Mouse (Mus musculus) embryonic facial prominence, embryonic 15.5 days (tissue): ENCODE measurements around the gene Izumo1. TPM values are rescaled to one million over a fixed set of nuclear protein-coding genes. Genes with fewer than 3 reads are reported as not detected.

ENCODE experiments used
- ATAC-seq: fragments of 200-750 bp; cut with Nextera tagmentation; 2 replicates; pipeline ENCODE4 v1.8.0; 2017; ENCODE audit warnings: low read depth, moderate TSS enrichment; ENCODE audit not compliant: insufficient number of reproducible peaks, low FRiP score, low TSS enrichment
- H3K27ac ChIP-seq: fragments of 300-500 bp; sonication (generic); replicated peaks from 2 replicates; pipeline ENCODE4 v1.5.1; 2015; ENCODE audit warnings: mild to moderate bottlenecking, inconsistent platforms
- H3K27me3 ChIP-seq: fragments of 300-500 bp; sonication (generic); 2 replicates; pipeline ENCODE4 v1.6.1; 2015; ENCODE audit warnings: inconsistent platforms
- H3K36me3 ChIP-seq: fragments of 300-500 bp; sonication (generic); 2 replicates; pipeline ENCODE4 v1.6.1; 2015; ENCODE audit warnings: mild to moderate bottlenecking, inconsistent platforms
- H3K4me1 ChIP-seq: fragments of 300-500 bp; sonication (generic); 2 replicates; pipeline ENCODE4 v1.6.1; 2015; ENCODE audit warnings: inconsistent platforms
- H3K4me2 ChIP-seq: fragments of 300-500 bp; sonication (generic); replicated peaks from 2 replicates; pipeline ENCODE4 v1.6.1; 2015; ENCODE audit warnings: mild to moderate bottlenecking, inconsistent platforms
- H3K4me3 ChIP-seq: fragments of 300-500 bp; sonication (generic); replicated peaks from 2 replicates; pipeline ENCODE4 v1.5.1; 2015; ENCODE audit warnings: mild to moderate bottlenecking, inconsistent platforms
- H3K9ac ChIP-seq: fragments of 300-500 bp; sonication (generic); 2 replicates; pipeline ENCODE4 v1.6.1; 2015; ENCODE audit warnings: inconsistent platforms
- H3K9me3 ChIP-seq: fragments of 300-500 bp; sonication (generic); replicated peaks from 2 replicates; pipeline ENCODE4 v1.6.1; 2016; ENCODE audit warnings: inconsistent platforms
- WGBS: fragments of 180-500 bp; shearing (Covaris S2); methylation state at CpG from one replicate; pipeline ENCODE4 v1.1.7; 2015; 5-methylcytosine and 5-hydroxymethylcytosine counted together
- polyA plus RNA-seq: library from polyadenylated mRNA; unstranded; fragments of >200 nt; fragmentation: Nextera tagmentation; extraction: Ambion mirVana; gene quantifications from 2 replicates; pipeline ENCODE4 v1.2.1, GENCODE M21; 2015

Izumo1 gene
- polyA plus RNA-seq, 1 experiment from 2014 or later = 0.41 TPM

DNA sequence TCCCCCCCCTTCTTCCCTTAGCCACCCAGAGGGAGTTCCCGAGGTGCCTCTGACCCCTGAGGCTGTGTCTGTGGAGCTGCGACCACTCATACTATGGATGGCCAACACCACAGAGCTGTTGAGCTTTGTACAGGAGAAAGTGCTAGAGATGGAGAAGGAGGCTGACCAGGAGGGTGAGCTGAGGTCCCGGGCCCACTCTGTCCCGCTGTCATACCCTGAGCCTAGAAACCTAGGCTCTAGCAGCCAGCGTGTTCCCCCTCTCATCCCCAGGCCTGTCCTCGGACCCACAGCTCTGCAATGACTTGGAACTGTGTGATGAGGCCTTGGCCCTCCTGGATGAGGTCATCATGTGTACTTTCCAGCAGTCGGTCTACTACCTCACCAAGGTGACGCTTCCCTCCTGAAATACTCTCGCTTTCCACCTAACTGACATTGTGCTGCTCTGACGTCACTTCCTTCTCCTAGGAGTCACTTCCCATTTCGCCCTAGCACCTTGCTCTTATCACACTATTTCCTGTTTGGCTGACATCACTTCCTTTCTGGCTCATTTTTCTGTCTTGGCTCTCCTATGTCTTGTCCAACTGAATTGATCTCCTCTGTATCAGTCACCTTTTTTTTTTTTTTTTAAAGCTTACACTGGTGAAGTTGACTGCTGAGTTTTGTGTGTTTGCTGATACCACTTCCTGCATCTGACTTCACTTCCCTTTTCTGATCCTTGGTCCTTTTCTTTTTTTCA lies 13.5 kb downstream of the Izumo1 start:
- no peak for ATAC-seq
- Histone ChIP-seq H3K36me3 (peaks cover 14% of the 10 kb centered on the region; the same call in 1 of the 2 replicates), H3K9ac (no peak overlapping the region), H3K27ac (0 out of 2 replicates have a peak overlapping the region, but pooled peaks have one; percentile 11), H3K4me2 (no peak overlapping the region), H3K4me3 (no peak overlapping the region), H3K27me3 (no peaks in the 10 kb centered on the region), H3K4me1 (peaks cover 30% of the 10 kb centered on the region), H3K9me3 (no peaks in the 10 kb centered on the region)
- WGBS = 84% methylated on average over 11 of the region's 11 CpGs

- Histone ChIP-seq H3K4me1 (peaks cover 39% of the 10 kb centered on the region), H3K27ac (no peak overlapping the region; the same call in 1 of the 2 replicates), H3K36me3 (peaks cover 14% of the 10 kb centered on the region; the same call in 1 of the 2 replicates), H3K27me3 (no peaks in the 10 kb centered on the region), H3K4me2 (no peak overlapping the region), H3K9ac (no peak overlapping the region), H3K9me3 (no peaks in the 10 kb centered on the region), H3K4me3 (no peak overlapping the region)
- no peak for ATAC-seq
- 75% methylated on average over 15 of the region's 15 CpGs for WGBS
Measured at GRCm38 (mm10) chr7:45635711-45636688, 14.4 kb downstream of the Izumo1 start.

DNA sequence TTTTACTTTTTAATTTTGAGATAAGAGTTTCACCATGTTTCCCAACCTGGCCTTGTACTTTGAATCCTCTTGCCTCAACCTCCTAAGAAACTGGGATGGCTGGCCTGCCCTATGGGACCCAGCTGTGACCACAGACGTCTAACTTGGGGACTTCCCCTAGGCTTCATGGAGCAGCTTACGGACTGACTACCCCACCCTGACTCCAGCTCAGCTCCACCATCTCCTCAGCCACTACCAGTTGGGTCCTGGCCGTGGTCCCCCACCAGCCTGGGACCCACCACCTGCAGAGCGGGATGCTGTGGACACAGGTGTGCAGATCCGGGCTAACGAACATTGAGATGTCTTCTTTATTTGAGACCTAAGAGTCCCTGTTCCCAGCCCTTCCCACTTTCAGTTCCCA lies 16.1 kb downstream of the Izumo1 start:
- 88% methylated on average over 6 of the region's 6 CpGs for WGBS
- no peaks in the 10 kb centered on the region for H3K27me3 ChIP-seq
- H3K9ac ChIP-seq = no peak overlapping the region
- peaks cover 14% of the 10 kb centered on the region; the same call in 1 of the 2 replicates for H3K36me3 ChIP-seq
- H3K4me2 ChIP-seq = peak overlapping the region; percentile 54; the same call in 1 of the 2 replicates
- no peaks in the 10 kb centered on the region for H3K9me3 ChIP-seq
- H3K4me3 ChIP-seq = peak overlapping the region; percentile 36; the same call in 1 of the 2 replicates
- no peak for ATAC-seq
- H3K4me1 ChIP-seq = peaks cover 49% of the 10 kb centered on the region
- no peak overlapping the region for H3K27ac ChIP-seq

DNA sequence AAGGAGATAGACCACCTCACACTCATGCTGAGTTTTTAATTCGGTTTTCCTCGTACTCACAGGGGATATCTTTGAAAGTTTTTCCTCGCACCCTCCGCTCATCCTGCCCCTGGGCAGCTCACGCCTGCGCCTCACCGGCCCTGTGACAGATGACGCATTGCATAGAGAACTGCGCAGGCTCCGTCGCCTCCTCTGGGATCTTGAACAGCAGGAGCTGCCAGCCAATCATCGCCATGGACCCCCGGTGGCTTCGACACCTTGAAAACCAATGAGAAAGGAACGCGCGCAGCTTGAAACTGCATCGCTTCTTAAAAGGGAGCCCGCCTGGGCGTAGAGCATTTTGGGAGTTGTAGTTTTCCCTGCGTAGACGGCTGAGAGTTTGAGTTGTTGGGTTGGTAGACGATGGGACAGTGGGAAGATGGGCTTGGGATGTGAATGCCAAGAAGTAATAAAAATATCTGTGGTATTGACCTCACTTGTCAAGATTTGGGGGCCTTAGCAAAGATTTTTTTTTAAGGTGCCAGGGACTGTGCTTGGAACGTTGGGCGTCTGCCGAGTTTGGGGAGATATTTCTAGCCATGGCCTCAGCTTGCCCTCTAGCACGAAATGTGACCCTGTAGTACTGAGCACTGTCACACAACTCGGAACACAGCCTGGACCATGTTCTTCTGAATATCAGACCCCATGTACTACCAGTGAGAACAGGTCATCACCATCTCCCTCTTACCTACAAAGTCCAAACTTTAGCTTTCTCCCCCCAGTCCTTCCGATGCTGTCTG lies 17.2 kb downstream of the Izumo1 start:
- 18% methylated on average over 29 of the region's 29 CpGs for WGBS
- Histone ChIP-seq H3K4me2 (peak overlapping the region; percentile 54), H3K4me3 (peak overlapping the region; percentile 36), H3K36me3 (peaks cover 14% of the 10 kb centered on the region; the same call in 1 of the 2 replicates), H3K27ac (peak overlapping the region; percentile 35; the same call in 1 of the 2 replicates), H3K9ac (no peak overlapping the region), H3K9me3 (no peaks in the 10 kb centered on the region), H3K4me1 (peaks cover 57% of the 10 kb centered on the region), H3K27me3 (no peaks in the 10 kb centered on the region)
- ATAC-seq = peak; percentile 86

DNA sequence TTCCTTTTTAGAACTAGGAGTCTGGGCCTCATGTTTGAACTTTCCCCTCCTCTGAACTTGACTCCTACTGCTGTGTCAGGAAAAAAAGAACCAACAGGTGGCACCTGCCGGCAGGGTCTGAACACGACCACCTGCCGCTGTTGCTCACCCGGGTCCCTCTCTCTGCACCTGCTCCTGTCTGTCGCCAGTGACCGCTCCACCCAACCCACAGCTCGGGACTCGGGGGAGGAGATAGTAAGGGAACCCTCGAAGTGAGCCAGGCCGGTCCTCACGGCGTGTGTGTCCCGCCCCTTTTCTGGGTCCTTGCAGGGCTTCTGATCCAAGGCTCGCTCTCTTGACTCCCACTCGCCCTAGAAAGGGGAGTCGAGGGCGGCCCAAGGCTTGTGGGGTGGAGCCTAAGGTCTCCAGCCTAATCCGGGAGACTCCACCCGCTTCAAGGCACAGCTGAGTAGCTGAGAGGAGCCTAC lies 18.0 kb downstream of the Izumo1 start, which contains the start of gene Mamstr:
Gene Mamstr (plus strand): TSS at position 417 of the 467 bp plus-strand sequence.
- Histone ChIP-seq H3K4me3 (peak within 1 kb of the TSS; percentile 13), H3K36me3 (peaks cover 14% of the 10 kb centered on the region; the same call in 1 of the 2 replicates), H3K4me1 (peaks cover 65% of the 10 kb centered on the region), H3K27me3 (no peaks in the 10 kb centered on the region), H3K4me2 (peak within 1 kb of the TSS; percentile 72), H3K9me3 (no peaks in the 10 kb centered on the region), H3K27ac (peak within 1 kb of the TSS; percentile 83), H3K9ac (no peak within 1 kb of the TSS)
- no peak for ATAC-seq
- WGBS = 17% methylated on average over 19 of the region's 19 CpGs

DNA sequence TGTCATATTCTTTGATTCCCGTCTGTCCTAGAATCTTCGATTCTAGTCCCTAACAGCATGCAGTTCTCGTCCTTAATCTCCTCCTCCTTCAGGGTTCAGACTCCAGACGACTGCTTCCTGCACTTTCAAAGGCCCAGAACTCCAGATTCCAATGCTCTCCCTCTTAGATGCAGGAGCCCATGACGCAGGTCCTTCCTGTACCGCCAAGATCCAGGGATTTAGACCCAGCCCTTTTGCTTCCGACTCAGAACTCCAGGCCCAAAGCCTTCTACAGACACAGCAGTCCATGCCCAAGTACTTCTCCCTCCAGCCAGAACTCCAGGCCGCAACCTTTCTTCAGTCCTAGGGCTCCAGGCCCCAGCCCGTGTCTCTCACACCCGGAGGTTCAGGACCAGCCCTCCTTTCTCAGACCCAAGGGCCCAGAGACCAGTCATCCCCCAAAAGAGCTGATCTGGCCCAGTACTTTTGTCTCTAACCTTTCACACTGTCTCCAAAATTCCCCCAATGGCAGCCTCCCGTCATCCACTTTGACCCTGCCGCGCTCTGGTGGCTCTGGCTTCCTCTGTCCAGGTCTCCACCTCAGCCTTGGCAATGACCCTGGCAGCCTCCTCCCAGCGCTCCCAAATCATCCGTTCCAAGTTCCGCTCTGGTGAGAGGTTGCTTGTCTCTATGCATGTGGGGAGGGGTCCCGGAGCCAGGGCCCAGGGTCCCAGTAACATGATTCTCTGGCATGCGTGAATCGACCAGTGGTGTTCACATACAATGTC lies 18.8 kb downstream of the Izumo1 start:
- no peak overlapping the region for H3K9ac ChIP-seq
- H3K36me3 ChIP-seq = peaks cover 14% of the 10 kb centered on the region; the same call in 1 of the 2 replicates
- no peak for ATAC-seq
- H3K27me3 ChIP-seq = no peaks in the 10 kb centered on the region
- H3K4me2 ChIP-seq = peak overlapping the region; percentile 72; the same call in 1 of the 2 replicates
- H3K4me3 ChIP-seq = peak overlapping the region; percentile 13
- peak overlapping the region; percentile 83 for H3K27ac ChIP-seq
- 68% methylated on average over 19 of the region's 19 CpGs for WGBS
- H3K9me3 ChIP-seq = no peaks in the 10 kb centered on the region
- peaks cover 70% of the 10 kb centered on the region for H3K4me1 ChIP-seq

GRCm38 (mm10) chr7:45641391-45642040 lies 19.9 kb downstream of the Izumo1 start:
- H3K9me3 ChIP-seq = no peaks in the 10 kb centered on the region
- H3K27ac ChIP-seq = peak overlapping the region; percentile 84
- peak overlapping the region; percentile 44 for H3K4me3 ChIP-seq
- ATAC-seq = peak; percentile 35; the same call in 1 of the 2 replicates
- peaks cover 8% of the 10 kb centered on the region; the same call in 1 of the 2 replicates for H3K36me3 ChIP-seq
- H3K4me1 ChIP-seq = peaks cover 70% of the 10 kb centered on the region
- H3K27me3 ChIP-seq = no peaks in the 10 kb centered on the region
- peak overlapping the region; percentile 22; the same call in 1 of the 2 replicates for H3K9ac ChIP-seq
- WGBS = 36% methylated on average over 17 of the region's 17 CpGs
- H3K4me2 ChIP-seq = peak overlapping the region; percentile 72

DNA sequence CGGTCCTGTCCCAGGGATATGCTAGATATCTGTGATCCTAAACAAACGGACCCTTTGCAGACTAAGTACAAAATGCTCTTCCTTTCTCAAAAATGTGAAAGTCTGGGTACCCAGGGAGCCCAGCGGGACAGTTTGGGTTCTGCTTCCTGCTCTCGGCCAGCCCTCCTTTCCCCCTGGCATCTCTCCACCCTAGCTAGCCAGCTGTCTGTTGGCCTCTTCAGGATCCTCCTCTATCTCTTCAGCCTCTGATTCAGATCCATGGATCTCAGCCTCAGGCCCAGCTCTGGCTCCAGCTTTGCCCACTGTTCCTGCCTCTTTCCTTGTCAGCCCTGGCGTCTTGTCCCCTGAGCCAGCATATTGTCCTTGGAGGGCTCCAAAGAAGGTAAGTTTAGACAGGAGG lies 20.5 kb downstream of the Izumo1 start:
- Histone ChIP-seq H3K4me1 (peaks cover 70% of the 10 kb centered on the region), H3K4me3 (peak overlapping the region; percentile 44), H3K27ac (peak overlapping the region; percentile 84), H3K4me2 (peak overlapping the region; percentile 72), H3K27me3 (no peaks in the 10 kb centered on the region), H3K9me3 (no peaks in the 10 kb centered on the region), H3K36me3 (peaks cover 3% of the 10 kb centered on the region; the same call in 1 of the 2 replicates), H3K9ac (0 out of 2 replicates have a peak overlapping the region, but pooled peaks have one; percentile 51)
- ATAC-seq = no peak
- WGBS = 71% methylated on average over 5 of the region's 5 CpGs

- H3K9ac ChIP-seq = peak overlapping the region; percentile 51
- ATAC-seq = no peak
- 33% methylated on average over 16 of the region's 16 CpGs for WGBS
- H3K36me3 ChIP-seq = no peaks in the 10 kb centered on the region
- no peaks in the 10 kb centered on the region for H3K9me3 ChIP-seq
- H3K27ac ChIP-seq = peak overlapping the region; percentile 84
- H3K4me1 ChIP-seq = peaks cover 69% of the 10 kb centered on the region
- H3K4me2 ChIP-seq = peak overlapping the region; percentile 72
- no peaks in the 10 kb centered on the region for H3K27me3 ChIP-seq
- peak overlapping the region; percentile 44 for H3K4me3 ChIP-seq
Measured at GRCm38 (mm10) chr7:45642503-45643255, 21.1 kb downstream of the Izumo1 start.
